Mouse (Mus musculus): ENCODE results near the gene Eef1akmt2.
A peak's percentile ranks its signal among the peaks of the same experiment; 100 is the strongest.

Gene Eef1akmt2

DNA sequence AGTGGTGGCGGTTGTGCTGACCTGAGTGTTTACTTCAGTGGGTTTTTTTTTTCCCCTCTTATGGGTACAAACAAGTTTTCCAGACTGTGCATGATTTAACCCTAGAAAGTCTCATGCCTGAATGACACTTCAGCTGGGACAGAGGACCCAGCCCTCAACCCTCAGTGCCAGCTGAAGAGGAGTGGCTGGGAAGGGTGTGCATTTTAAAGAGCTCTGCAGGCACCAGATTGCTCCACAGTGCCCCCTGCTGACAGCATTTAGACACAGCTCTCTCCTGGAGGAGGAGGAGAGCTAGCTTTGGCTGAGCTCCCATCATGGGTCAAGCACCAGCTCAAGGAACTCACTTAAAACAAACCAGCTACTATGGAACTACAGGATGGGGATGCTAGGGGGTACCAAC is 41.6 kb downstream of the Eef1akmt2 start:
- DNase-seq (ENCODE audit: low read depth) = peak; percentile 95

DNA sequence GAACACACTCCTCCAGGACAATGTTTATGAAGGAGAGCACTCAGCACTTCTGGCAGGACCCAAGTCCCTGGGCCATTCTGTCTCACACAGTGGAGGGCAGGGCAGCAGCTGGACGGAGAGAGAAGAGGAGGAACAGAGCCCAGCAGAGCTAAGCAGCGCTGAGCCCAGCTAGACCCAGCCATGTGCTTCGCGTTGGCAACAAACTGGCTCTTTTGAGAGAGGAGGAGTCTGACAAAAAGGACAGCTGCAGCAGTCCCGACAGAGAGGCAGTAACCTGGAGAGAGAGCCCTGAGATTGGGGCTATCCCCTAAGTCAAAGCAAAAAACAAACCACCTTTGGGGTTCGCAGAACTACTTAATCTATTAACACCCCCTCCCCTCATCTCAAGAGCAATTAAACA is 42.1 kb downstream of the Eef1akmt2 start:
- no peak for DNase-seq (ENCODE audit: low read depth)

DNA sequence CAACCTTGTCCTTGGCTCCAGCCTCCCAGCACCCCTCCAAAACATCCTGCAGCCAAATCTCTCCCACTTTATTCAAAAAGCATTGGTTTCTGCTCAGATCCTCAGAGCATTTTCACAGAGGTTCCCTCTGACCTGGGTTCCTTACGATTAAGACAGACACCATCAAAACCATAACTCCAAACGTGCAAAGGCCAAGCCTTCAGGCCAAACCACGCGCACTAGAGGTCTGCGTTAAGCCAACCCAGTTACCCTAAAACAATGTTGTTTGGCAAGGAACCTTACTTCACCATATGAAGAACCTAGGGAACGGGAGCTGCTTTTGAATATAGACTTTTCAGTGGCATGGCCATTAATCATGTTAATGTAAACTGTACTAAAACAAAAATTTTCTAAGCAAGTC is 42.8 kb downstream of the Eef1akmt2 start:
- peak; percentile 13 for DNase-seq (ENCODE audit: low read depth)

DNA sequence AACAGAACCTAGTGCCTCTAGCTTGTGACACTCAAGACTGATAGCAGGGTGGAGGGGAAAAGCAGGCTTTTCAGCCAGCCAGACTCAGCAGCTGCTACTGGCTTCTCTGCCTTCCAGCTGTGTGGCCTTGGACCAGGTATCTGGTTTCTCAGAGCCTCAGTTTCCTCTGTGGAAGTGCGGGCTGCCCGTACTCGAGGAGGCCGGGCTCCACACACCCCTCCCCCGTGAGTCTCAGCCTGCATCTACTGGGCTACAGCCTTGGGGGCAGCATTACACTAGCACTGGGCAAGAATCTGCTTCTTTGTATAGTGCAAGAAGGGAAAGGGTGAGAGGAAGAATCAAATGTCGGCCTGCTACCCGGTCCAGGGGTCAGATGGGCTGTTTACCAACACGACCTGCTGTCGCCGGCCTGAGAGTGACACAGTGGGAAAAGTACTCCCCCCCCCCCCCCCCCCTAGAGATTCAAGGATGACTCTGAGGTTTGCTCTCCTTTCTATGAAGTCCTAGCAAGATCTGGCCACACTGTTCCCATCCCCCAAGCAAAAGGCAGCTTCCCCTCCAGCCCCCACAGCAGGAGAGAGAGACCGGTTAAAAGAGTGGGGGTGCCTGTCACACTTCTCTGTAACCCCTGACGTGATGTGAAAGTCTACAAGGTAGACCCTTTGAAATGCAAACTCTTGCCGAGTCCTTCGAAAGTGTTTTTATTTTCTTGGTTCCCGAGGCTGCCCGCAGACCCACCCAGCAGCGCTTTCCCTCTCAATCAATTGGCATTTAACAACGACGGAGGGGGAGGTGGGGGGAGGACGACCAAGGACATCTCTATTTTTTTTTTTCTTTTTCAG is 43.4 kb downstream of the Eef1akmt2 start:
- peak; percentile 40 for DNase-seq (ENCODE audit: low read depth)

DNA sequence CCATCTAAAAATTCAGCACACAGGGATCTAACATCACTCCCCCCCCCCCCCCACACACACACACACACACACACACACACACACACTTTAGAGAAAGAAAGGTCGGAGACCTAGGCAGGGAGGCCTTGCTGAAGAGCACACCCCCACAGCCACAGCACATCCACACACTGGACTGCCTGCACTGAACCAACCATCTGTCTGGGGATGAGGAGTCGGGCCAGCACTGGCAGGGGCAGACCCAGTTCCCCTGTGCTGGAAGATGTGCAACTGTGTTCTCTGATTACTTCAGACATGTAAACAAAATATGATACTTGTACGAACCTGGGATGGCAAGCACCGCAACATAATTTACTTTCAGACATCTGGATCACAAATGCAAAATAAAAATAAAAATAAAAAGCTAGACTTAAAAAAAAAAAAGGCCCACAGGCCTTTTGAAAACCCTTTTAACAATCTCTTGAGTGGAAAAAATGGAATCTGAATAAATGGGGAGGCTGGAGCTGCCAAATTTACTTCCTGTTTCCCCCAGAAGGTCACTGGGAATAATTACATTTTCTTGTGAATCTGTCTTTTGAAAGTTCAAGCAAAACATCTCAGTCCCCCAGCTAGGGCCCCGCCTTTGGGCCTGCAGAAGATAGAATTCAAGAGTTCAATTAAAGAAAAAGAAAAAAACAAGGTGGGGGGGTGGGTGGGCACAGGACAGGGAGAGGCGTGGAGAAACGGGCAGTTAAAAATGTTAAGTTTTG is 44.2 kb downstream of the Eef1akmt2 start:
- DNase-seq (ENCODE audit: low read depth) = peak; percentile 17

DNA sequence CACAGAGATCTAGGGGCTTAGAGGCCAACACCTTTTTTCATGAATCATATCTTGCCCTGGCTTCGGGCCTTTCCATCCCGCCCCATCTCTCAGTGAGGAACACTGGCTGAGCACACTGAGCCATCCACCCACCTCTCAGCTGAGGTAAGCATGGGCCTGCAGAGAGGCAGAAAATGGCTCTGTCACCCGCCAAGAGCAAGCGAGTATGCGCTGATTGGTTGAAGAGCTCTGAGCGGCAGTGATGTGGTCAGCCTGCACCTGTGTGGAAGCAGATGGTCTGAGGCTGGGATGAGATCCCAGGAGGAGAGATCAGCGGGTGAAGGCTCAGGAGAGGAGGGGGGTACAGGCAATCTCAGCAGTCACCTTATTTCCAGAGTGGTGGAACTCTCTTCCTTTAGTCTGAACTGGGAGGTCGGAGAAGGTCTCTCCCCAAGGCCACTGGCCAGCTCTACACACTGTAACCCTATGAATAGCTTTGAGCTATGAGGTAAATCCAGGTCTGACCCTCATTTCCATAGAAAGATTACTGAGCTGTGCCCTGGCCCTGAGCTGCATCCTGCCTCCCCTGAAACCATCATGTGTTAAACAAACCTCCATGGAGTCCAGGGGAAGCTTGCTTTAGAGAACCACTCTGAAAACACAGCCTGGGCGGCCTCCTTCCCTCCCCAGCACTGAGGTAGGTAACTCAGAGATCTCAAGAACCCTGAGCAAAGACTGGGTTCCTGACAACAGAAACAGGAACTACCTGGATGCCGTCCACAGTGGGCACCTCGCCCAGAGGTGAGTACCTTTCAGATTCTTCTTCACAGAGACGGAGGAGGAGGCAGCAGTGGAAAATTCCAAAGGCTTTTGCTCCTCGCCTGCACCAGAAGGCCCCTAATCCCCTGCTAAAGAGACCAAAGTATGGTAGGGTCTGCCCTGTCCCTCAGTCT is 45.3 kb downstream of the Eef1akmt2 start:
- peak; percentile 28 for DNase-seq (ENCODE audit: low read depth)

DNA sequence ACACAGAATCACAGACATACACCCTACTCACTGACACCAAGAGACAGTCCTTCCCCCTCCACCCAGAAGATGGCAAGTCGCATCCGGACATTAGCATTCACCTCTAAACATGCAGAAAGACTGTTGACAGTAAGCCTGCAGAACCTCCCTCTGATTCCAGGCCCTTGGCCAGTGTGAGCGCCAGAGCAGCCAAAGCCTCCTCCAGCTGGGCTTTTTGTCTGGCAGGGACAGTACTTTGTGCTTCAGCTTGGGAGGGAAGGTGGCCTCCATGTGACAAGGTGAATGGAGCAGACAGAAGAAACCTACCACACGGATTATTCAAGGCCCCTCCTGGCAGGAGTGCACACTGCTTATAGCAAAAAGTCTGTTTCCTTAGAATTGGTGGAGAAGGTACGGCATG is 46.2 kb downstream of the Eef1akmt2 start:
- peak; percentile 10 for DNase-seq (ENCODE audit: low read depth)

DNA sequence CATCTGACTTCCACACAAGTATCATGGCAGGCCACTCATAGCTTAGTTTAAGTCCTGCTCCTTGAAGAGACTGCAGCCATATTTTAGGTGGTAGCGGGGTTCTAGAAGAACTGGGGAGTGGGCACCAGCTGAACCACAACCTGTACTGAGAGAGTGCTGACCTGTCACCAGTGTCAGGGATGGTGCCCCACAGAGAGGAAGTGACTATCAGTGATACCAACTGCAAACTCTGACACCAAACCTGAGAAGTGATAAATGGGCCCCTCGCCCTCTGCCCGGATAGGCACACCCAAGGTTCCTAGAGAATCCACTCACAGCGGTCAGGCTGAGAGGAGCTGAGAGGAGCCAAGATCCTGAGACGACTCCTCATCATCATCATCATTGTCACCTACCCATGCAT is 47.5 kb downstream of the Eef1akmt2 start:
- DNase-seq (ENCODE audit: low read depth) = no peak

DNA sequence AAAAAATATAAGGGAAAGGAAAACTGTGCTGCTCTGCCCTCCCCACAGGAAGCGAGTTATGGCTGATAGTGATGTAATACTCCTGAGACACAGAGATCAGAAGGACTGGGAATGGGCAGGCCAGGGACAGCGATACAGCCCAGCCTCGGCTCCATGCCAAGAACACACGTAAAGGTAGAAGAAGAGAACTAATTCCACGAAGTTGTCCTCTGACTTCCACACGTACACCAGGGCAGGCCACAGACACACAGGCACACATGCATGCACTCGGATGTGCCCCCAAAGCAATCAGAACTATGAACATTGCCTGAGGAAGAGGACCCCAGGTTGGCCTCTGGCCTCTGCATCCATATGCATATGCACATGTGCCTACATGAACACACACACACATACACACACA is 48.0 kb downstream of the Eef1akmt2 start:
- no peak for DNase-seq (ENCODE audit: low read depth)

DNA sequence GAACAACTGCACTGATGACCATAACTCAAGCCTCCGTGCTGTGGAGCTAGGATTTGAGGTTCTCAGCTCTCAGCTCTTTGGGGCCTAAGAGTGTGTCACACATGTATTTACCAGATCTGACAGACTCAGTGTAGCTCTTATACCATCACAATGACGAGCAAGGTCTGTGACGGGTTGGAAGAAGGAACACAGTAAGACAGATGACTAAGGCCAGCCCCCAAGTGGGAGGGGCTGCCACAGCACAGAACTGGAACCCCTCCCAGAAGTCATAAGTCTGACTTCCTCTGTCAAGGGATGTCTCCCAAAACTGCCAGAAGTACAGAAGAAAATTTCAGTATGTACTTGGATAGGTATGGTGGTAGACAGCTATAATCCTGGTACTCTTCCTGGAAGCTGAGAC is 48.5 kb downstream of the Eef1akmt2 start:
- peak; percentile 80 for DNase-seq (ENCODE audit: low read depth)

DNA sequence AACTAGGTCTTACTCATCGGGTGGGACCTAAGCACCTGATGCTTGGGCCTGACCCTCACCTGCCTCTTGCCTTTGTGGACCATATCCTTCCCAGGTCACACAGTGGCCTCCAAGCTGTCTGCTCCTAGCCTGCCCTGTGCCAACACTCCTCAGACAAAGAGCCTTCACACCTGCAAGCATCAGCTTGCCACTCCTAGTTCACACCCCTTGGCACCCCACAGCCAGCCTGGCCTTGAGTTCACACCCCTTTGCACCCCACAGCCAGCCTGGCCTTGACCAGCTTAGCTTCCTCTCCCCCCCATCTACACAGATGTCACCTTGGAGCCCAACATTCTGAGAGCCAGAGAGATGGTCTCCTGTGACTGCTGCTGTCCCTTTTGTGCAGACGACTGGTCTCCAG is 49.1 kb downstream of the Eef1akmt2 start:
- peak; percentile 10 for DNase-seq (ENCODE audit: low read depth)

DNA sequence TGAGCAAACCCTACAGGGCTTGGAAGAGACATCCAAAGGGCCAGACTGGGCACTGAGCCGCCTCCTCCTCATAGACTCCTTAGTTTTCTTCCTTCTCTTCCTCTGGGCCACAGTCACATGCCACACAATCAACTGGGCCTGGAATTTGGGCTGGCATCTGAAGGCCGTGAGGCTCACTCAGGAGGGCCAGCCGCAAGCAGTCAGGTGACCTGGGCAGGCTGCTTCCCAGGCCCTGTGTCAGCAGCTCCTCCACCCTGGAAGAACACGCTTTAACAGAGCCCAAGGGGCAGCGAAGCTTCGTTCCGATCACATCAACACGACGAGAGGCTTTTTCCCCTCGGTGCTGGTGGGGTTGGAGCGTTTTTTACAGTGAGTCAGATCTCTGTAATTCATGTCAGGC is 49.8 kb downstream of the Eef1akmt2 start:
- no peak for DNase-seq (ENCODE audit: low read depth)

DNA sequence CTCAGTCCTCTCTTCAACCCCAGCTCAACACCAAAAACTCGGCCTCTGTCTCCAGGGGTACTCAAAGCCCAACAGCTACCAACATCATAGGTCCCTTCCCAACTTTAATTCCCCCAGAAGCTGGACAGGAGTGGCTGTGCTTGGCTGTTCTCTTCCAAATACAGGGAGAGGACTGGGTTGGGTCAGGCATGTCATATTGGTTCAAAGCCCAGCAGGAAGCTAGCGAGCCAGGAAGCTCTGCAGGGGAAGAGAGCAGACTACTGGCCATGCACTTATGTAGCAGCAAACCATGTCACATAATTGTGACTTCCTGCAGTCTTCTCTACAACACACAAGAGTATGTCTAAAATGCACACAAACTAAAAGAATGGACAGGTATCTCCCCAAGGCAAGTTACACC is 50.4 kb downstream of the Eef1akmt2 start:
- DNase-seq (ENCODE audit: low read depth) = no peak

DNA sequence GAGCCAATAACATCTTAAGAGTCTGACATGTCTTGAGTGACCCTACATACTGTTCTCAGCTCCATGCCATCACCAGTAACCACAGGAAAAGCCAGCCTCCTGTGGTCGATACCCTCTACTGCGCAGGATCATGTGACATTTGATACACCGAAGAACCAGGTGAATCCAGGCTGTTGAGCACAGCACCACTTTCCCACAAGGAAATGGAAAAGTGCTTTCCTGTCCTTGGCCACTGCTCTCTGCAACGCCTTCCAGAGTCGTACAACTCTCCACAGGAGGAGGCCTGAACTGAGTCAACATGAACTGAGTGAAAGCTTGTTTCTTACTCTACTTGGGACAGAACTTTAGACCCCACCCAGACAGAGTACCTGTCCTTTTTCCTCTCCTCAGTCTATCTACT is 51.0 kb downstream of the Eef1akmt2 start:
- no peak for DNase-seq (ENCODE audit: low read depth)

DNA sequence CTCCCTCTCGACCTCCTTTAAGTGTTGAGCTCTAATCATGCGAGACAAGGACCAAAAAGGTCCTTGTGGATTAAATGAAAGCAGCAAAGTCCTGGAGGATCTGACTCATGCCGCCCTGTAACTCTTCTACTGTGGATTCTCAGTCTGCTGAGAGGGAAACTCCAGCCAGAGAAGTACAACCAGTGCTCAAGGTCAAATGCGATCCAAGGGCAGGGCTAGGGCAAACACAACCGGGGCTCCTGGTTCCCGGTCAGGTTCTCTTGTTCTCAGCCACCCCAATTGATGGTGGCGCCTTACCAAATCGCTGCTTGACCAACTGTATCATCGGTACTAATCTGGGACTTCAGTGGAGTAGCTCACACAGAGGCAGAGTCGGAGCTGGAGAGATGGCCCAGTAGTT is 51.6 kb downstream of the Eef1akmt2 start:
- no peak for DNase-seq (ENCODE audit: low read depth)

DNA sequence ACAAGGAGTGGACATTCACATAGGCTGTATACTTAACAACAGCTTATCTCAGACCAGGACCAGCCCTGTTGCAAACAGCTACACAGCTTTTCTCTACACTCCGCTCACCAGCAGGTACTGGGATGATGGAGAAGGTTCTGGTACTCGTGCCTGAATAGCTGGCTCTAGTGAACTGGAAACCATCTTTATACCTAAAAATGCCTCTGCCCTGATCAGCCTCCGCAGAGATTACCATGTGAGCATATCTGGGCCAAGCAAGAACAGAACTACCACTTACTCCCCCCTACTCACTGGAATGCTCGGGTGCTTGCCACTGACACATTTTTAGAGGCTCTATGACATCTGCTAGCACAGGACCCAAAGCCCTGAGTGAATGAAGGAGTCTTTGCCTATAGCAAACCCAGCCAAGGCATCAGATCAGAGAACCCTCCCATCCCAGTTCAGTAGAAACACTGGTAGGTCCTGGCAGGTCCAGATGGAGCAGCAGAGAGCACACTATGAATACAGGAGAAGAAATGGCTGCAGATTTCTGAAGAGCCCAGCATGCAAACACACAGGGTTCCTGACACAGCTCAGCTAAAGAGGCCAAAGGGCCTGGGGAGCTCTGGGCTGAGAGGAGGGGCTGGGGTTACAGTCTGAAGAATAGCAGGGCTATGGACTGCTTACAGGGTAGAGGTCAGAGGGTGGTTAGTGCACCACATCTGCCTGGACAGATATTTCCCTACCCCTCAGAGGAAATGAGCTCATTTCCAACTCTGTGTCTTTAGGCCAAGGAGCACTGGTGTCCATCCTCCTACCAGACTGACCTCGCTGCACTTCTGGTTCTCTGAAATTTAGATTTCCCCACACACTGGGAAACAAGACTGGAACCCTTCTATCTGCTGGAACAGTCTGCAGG is 53.1 kb downstream of the Eef1akmt2 start:
- DNase-seq (ENCODE audit: low read depth) = no peak

DNA sequence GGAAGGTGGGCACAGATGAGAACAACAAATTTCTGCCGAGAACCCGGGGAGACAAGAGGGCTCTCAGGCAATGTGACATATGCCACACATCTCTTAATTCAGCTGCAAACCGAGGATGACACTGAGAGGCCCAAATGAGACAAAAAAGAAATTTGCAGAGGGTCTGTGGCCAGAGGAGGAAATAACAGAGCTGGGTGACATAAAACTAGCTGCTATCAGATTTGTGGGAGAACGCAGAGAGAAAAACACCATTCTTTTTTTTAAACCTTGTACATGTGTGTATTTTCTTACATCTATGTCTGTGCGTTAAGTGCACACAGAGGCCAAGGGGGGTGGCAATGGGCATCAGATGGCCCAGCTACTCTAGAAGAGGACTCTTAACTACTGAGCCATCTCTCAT is 57.3 kb downstream of the Eef1akmt2 start:
- no peak for DNase-seq (ENCODE audit: low read depth)

DNA sequence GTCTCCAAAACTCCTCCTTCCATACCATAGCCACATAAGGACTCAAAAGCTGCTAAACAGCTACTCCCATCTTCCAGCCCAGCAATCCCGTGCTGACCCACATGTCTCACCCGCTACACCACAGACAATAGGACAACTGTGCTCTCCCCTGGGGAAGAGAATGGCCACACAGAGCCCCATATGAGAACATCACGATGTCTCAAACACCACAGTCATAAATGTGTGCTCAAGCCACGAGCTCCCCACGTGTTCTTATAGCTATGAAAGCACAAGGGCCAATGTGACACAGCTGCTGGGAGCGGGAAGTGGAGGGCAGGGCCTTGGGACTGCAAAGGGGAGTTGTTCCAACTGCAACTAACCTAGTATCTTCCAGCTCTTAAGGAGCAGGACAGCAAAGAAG is 59.0 kb downstream of the Eef1akmt2 start:
- DNase-seq (ENCODE audit: low read depth) = no peak

DNA sequence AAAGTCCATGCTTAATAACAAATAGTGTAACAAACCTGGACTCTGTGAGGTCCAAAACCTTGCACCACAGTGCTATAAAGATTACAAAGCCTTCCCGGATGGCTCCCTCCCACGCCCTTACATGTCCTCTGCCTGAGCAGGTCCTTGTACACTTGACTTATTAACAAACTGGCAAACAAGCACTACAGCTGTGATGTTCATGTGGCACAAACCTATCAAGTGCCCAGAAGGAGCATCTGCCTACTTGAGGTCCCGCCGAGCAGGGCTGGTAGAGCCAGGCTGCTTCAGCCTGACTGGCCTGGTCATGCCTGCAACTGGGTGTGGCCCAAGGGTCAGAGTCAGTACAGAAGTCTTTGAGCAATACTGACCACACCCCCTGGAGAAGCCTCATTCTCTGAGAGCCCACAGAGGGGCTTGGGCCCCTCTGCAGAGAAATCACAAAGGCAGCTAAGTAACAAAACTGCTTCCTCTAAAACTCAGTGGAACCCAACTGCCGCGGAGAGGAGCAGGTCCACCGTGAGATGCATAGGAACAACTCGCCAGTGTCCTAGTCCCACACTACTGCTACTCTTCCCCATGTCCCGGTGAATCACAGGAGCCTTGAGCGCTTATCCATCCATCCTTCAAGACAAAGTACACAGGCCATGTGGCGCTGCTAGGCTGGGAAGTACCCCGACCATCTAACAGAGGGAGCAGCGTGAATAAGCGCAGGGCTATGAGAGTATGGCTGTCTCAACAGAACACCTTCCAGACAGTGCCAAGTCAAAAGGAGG is 61.8 kb downstream of the Eef1akmt2 start:
- no peak for DNase-seq (ENCODE audit: low read depth)

DNA sequence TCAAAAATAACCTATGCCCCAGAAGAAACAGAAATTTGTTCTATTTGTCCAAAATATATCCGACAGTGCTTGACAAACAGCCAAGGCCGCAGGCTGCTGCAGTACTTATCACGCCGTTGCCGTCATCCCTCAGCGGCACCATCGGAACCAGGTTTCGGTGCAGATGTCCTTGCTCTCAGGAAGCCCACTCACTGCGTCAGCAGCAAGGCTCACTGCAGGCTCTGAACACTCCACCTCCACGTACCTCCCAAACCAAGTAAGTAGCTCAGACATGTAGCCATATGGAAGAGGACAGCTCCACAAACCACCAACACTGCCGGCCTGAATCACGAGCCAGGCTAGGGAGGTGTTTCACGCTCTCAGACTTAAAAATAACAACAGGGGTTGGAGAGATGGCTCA is 63.6 kb downstream of the Eef1akmt2 start:
- DNase-seq (ENCODE audit: low read depth) = no peak
